Mouse (Mus musculus) neutrophil, adult 5-6 weeks (primary cell): ENCODE data around the gene Tradd. TPM values are rescaled to one million over a fixed set of nuclear protein-coding genes. Genes with fewer than 3 reads are reported as not detected.
"Not testable (repeated sequence)": the region's sequence is repeated elsewhere in the genome, so short reads cannot be mapped to it uniquely, and the experiment has no call there.

ENCODE experiments used
- ATAC-seq: fragments of 151-379, 151-347 bp; 2 replicates; pipeline ENCODE4 v1.8.0; 2017; ENCODE audit warnings: mild to moderate bottlenecking, moderate TSS enrichment; ENCODE audit not compliant: insufficient number of reproducible peaks, poor library complexity, low FRiP score, severe bottlenecking; ENCODE audit errors: extremely low read depth
- total RNA-seq: library from RNA; stranded (forward); fragments of 200-1000 nt; gene quantifications from 2 replicates; pipeline ENCODE4 v1.2.3, GENCODE M21; 2017

Tradd gene
- total RNA-seq, 1 experiment from 2014 or later, result 19.2 TPM

DNA sequence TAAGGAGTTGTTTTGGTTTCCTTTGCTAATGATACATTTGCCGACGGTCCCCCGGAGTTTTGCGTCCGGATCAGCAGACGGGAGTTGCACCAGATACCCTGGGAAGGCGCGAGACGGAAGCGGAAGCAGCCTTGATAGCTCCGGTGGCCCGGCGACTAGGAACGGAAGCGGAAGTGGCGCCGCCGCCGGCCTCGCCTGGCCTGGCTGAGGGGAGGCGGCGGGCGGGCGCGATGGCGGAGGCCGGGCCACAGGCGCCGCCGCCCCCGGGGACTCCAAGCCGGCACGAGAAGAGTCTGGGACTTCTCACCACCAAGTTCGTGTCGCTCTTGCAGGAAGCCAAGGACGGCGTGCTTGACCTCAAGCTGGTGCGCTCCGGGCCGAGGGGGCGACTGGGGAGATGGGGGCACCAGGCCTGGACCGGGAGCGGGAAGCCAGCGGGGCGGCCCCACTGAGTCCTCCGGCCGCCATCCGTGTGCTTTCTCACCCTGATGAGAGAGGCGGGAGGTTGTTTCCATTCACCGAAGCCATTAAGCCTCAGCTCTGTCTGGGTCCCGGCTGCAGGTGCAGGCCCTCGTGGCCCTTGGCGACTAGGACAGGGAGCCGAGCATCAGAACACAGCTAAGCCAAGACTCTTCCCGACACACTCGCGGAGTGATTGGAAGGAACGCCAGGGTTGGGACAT lies 33.2 kb upstream of the Tradd start, which contains the start of gene E2f4:
Gene E2f4, plus strand, starts transcription at position 153 of the 682 bp plus-strand sequence.
- peak; percentile 86 for ATAC-seq

DNA sequence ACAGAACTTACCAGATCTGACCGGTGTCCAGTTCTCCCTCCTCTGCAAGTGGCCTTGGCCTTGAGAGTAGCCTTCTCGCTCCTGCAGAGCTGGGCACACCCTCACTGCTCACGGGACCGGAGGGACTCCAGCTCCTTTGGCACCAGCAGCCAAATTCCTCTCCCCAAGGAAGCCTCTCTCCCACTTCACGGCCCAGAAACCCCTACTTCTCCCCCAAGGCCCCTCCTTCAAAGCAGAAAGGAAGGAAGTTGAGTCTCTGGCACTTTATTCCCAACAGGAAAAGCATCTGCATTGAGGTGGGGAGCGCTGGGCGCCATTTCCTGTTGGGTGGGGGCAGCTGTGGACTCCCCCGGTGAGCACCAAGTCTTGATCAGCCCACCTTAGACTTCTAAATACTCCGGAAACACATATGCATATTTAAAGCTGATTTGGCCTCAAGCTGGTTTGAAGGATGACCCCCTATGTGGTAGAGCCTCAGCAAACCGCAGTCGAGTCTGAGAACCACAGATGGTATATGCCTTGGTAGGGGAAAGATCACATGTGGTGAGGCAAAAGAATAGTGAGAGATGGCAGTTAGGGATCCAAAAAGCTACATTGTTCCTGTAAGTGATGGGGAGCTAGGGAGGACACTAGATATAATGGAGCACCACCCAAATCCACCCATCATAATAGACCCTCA lies 31.6 kb upstream of the Tradd start, which contains the start of gene Exoc3l:
Gene Exoc3l, minus strand, starts transcription at position 207 of the 679 bp plus-strand sequence.
- no peak for ATAC-seq

- no peak for ATAC-seq
Observed at GRCm38 (mm10) chr8:105295256-105295655, 30.8 kb upstream of the Tradd start.

GRCm38 (mm10) chr8:105294776-105295175 lies 30.4 kb upstream of the Tradd start:
- ATAC-seq, result no peak

DNA sequence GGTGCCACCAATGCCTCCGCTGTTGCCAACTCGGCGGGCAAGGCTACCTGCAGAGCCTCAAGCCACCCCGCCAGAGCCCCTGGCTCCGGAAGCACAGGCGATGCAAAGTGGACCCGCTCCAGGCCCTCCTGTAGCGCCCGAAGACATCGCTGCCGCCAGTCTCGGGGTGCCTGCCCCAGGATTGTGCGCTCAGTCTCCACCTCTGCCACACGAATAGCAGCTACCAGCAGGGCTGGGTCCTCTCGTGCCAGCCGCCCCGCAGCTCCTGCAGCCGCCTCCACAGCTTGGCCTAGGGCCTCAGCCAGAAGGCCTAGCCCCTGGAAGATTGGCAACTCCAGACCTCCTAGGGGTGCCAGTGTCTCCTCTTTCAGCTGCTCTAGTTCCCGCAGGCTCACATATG lies 29.0 kb upstream of the Tradd start:
- ATAC-seq, result no peak

DNA sequence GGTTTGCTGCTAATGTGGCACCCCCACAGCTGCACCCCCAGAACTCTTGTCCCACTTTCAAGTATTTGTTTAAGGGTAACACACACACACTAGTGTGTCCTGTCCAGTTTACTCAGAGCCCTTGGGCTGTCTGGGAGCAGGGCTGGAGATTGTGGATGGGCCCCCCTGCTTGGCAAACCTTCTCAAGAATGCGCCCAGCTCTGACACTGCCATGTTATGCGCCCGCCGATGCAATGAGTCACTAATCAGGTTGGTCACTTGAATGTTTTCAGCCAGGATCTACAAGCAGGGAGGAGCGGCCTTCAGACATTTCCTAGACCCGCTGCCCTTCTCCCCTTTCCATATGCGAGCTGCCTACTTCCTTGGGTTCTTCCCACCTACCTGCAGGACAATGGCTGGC lies 28.1 kb upstream of the Tradd start:
- no peak for ATAC-seq

GRCm38 (mm10) chr8:105291802-105292201 lies 27.4 kb upstream of the Tradd start:
- not testable (repeated sequence) for ATAC-seq

DNA sequence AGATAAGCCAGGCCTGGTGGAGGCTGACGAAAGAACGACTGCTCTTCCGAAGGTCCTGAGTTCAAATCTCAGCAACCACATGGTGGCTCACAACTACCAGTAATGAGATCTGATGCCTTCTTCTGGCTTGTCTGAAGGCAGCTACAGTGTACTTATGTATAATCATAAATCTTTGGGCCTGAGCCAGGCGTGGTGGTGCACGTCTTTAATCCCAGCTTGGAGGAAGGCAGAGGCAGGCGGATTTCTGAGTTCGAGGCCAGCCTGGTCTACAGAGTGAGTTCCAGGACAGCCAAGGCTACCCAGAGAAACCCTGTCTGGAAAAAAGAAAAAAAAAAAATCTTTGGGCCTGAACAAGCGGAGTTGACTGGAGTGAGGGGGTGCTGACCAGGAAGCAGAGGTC lies 27.0 kb upstream of the Tradd start:
- ATAC-seq, result not testable (repeated sequence)

DNA sequence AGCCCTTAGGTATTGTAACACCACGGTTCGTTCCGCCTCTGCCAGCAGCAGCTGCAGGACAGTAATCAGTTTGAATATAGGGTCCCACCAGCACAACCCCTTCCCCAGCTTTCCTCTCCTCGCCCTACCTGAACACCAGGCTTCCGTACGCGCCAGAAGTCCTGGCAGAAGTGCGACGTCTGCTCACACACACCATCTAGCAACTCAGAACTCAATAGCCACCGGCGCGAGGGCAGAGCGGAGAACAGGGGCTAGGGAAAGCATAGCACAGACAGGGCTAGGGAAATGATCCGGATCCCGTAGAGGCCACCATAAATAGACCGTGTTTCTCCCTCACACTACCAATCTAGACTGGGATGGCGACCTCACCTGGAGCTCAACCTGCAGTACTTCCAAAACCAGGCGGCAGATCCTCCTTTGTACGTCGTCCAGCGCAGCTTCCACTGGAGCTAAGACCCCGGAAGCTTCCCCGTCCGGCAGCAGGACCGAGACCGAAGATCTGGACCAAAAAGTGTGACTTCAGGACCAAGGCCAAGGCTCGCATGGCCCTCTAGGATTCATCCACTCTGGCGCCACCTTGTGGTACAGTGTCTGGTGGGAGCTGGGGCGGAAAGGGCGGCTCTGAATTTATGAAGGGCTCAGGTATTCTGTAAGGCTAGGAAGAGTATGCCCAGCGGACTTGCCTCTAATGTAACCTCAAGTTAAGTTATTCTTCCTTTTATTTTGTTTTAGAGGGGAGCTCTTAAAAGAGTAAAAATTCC lies 26.3 kb upstream of the Tradd start:
- ATAC-seq, result peak; percentile 55

DNA sequence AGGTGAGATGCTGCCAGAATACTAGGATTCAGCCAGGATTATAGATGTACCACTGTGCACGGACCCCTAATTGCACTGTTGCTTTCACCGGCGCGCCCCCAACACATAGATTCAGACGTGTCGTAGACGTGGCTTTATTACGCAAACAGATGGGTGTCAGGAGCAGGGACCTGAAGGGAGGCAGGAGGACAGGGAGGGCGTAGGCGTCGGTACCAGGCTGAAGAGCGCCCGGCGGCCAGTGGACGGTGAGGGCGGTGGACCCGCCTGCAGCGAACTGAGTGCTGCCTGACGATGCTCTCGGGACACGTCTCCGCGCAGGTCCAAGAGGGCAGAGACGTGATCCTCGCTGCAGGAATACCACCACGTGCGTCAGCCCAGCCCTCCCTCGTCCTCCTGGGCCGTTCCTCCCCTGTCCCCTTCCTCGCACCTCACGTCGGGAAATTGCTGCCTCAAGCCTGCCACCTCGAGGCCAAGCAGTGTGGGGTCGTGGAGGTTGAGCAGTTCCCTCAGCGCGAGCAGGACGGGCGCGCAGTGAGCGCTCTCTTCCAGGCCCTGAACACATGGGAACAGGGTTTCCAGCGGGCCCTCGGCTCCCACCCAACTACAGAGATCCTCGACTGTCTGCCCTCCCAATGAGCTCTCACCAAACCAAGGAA lies 25.5 kb upstream of the Tradd start, which contains the start of gene 4931428F04Rik:
Gene 4931428F04Rik, minus strand, starts transcription at position 60 of the 656 bp plus-strand sequence.
- 0 out of 2 replicates have a peak, but pooled peaks have one; percentile 17 for ATAC-seq

GRCm38 (mm10) chr8:105288958-105289732 lies 24.7 kb upstream of the Tradd start:
- peak; percentile 73 for ATAC-seq

- no peak for ATAC-seq
Observed at GRCm38 (mm10) chr8:105288231-105288630, 23.8 kb upstream of the Tradd start.

- no peak for ATAC-seq
Observed at GRCm38 (mm10) chr8:105286907-105287306, 22.5 kb upstream of the Tradd start.

GRCm38 (mm10) chr8:105285514-105285913 lies 21.1 kb upstream of the Tradd start:
- no peak for ATAC-seq

- peak; percentile 46; the same call in 1 of the 2 replicates for ATAC-seq
Observed at GRCm38 (mm10) chr8:105283074-105283473, 18.7 kb upstream of the Tradd start.

DNA sequence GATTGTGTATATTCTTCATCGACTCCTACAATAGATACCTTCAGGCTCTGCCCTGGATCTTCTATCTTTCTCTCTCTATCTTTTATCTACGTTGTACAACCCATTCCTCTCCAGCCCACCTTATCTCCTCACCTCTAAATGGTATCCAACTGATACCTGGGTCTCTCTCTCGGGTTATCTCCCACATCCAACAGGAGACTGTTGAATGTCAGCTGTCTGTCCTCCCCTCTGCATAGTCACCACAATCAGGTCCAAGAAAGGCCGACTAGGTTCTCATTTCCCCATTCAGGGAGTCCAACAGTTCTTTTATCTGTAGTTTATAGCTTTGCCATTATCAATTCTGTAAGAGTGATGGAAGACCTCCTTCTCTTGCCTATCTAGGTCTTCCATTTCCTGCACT lies 17.8 kb upstream of the Tradd start:
- ATAC-seq, result no peak

GRCm38 (mm10) chr8:105281821-105282220 lies 17.4 kb upstream of the Tradd start:
- no peak for ATAC-seq

DNA sequence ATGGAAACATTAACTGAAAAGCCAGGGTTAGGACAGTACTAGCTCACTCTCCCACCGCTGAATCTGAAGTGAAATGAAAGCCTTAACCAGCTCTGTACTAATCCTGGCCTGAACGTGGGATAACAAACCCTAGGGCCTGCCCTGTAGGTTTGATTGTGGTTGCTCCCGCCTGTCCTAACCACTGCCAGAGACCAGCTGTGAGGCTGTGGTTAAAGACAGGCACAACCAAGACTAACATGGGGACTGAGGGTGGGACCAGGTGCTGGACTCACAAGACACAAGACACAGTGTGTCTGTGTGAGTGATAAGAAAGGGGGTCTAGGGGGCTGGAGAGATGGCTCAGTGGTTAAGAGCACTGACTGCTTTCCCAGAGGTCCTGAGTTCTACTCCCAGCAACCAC lies 16.2 kb upstream of the Tradd start:
- no peak for ATAC-seq
